Mouse (Mus musculus): Measurements from ENCODE around the gene C130050O18Rik. TPM values are rescaled to one million over a fixed set of nuclear protein-coding genes. Genes with fewer than 3 reads are reported as not detected.

Gene C130050O18Rik
- total RNA-seq (2012; rRNA removed), result 0.10 and 0.12 TPM in 2 replicates
- under 1 TPM in 1 of 2 experiments, not detected in 1; 0.21 TPM for polyA plus RNA-seq (2012; ENCODE audit: insufficient read depth in 1 of 2, insufficient read length in 2 of 2, low read depth in 1 of 2, low replicate concordance in 2 of 2, missing spikeins in 1 of 2)

GRCm38 (mm10) chr5:139404801-139405401, at the start of gene C130050O18Rik:
Gene C130050O18Rik, plus strand, starts transcription at chr5:139405280.
- H3K27ac ChIP-seq (ENCODE audit: control insufficient read depth, low read depth, low read length), result no peak within 1 kb of the TSS
- peaks cover 0 to 3% of the 10 kb centered on the region in 2 experiments; a peak in 1 of 4 replicates for H3K4me1 ChIP-seq (ENCODE audit: control insufficient read depth in 1 of 2, insufficient read depth in 2 of 2, low read length in 2 of 2)
- H3K79me2 ChIP-seq (ENCODE audit: control insufficient read depth, insufficient read depth, low read length, poor library complexity), result no peaks in the 10 kb centered on the region
- no peak within 1 kb of the TSS for H3K4me3 ChIP-seq (ENCODE audit: control insufficient read depth in 1 of 2, insufficient read depth in 1 of 2, low read depth in 2 of 2, low read length in 2 of 2)
- no peaks in the 10 kb centered on the region for H3K27me3 ChIP-seq (ENCODE audit: control insufficient read depth in 1 of 2, insufficient read depth in 2 of 2, low read length in 2 of 2)
- H3K9ac ChIP-seq (ENCODE audit: control insufficient read depth, low read depth, low read length, poor library complexity, severe bottlenecking), result no peak within 1 kb of the TSS
- no peaks in the 10 kb centered on the region for H3K36me3 ChIP-seq (ENCODE audit: control insufficient read depth in 1 of 2, insufficient read depth in 2 of 2, low read length in 2 of 2)
- no peak for DNase-seq (ENCODE audit: low read depth, low spot score)
- TF ChIP-seq CHD1 (IDR thresholded peaks at IDR 0.05; ENCODE audit: low read depth, low read length) (no peak), MYC (IDR thresholded peaks at IDR 0.05; ENCODE audit: low read depth, low read length) (no peak), USF2 (IDR thresholded peaks at IDR 0.05; ENCODE audit: borderline replicate concordance in 1 of 2, insufficient read depth in 1 of 2, low read depth in 1 of 2, low read length in 2 of 2) (no peak), USF1 (IDR thresholded peaks at IDR 0.05; ENCODE audit: low read depth, low read length) (no peak), GABPA (IDR thresholded peaks at IDR 0.05; ENCODE audit: low read depth, low read length) (no peak), SMC3 (IDR thresholded peaks at IDR 0.05; ENCODE audit: low read depth, low read length) (no peak), MYB (IDR thresholded peaks at IDR 0.05; ENCODE audit: low read depth, low read length) (no peak), TBP (IDR thresholded peaks at IDR 0.05; ENCODE audit: low read depth, low read length) (no peak), GATA1 (IDR thresholded peaks at IDR 0.05; ENCODE audit: low read depth, low read length) (no peak), RAD21 (IDR thresholded peaks at IDR 0.05; ENCODE audit: low read depth, low read length) (no peak)
- no peaks in the 10 kb centered on the region for H3K9me3 ChIP-seq (replicated peaks; ENCODE audit: insufficient read depth, low read length)

GRCm38 (mm10) chr5:139358653-139359052, 46.4 kb upstream of the C130050O18Rik start:
- TF ChIP-seq SMC3 (IDR thresholded peaks at IDR 0.05; ENCODE audit: low read depth, low read length), result peak; percentile 67
- TF ChIP-seq CTCF (IDR thresholded peaks at IDR 0.05 in 2 of 3, conservative IDR thresholded peaks at IDR 0.05 in 1 of 3; ENCODE audit: control insufficient read depth in 1 of 3, insufficient read depth in 1 of 3, low read depth in 2 of 3, low read length in 3 of 3, poor library complexity in 1 of 3, severe bottlenecking in 1 of 3), result peak; percentile 48 to 71 (median 68)
- TF ChIP-seq ZNF384 (IDR thresholded peaks at IDR 0.05; ENCODE audit: low read depth, low read length), result no peak
- peak; percentile 5; the same call in 1 of the 2 replicates for TF ChIP-seq ZC3H11A (IDR thresholded peaks at IDR 0.05; ENCODE audit: low read depth, low read length)
- peak; percentile 32 for TF ChIP-seq RAD21 (IDR thresholded peaks at IDR 0.05; ENCODE audit: low read depth, low read length)
- no peak for TF ChIP-seq ZKSCAN1 (IDR thresholded peaks at IDR 0.05; ENCODE audit: low read depth, low read length)
- TF ChIP-seq MYC (IDR thresholded peaks at IDR 0.05; ENCODE audit: low read depth, low read length), result peak; percentile 31; the same call in 1 of the 2 replicates
- no peaks in the 10 kb centered on the region for H3K9me3 ChIP-seq (replicated peaks; ENCODE audit: insufficient read depth, low read length)
- DNase-seq (ENCODE audit: low read depth, low spot score), result peak; percentile 53
- H3K27me3 ChIP-seq (ENCODE audit: control insufficient read depth in 1 of 2, insufficient read depth in 2 of 2, low read length in 2 of 2), result no peaks in the 10 kb centered on the region
- H3K4me3 ChIP-seq (ENCODE audit: control insufficient read depth in 1 of 2, insufficient read depth in 1 of 2, low read depth in 2 of 2, low read length in 2 of 2), result no peak overlapping the region
- H3K9ac ChIP-seq (ENCODE audit: control insufficient read depth, low read depth, low read length, poor library complexity, severe bottlenecking), result no peak overlapping the region
- H3K27ac ChIP-seq (ENCODE audit: control insufficient read depth, low read depth, low read length), result no peak overlapping the region
- no peaks in the 10 kb centered on the region for H3K4me1 ChIP-seq (ENCODE audit: control insufficient read depth in 1 of 2, insufficient read depth in 2 of 2, low read length in 2 of 2)
- no peaks in the 10 kb centered on the region for H3K36me3 ChIP-seq (ENCODE audit: control insufficient read depth in 1 of 2, insufficient read depth in 2 of 2, low read length in 2 of 2)
- no peaks in the 10 kb centered on the region for H3K79me2 ChIP-seq (ENCODE audit: control insufficient read depth, insufficient read depth, low read length, poor library complexity)
